Mouse (Mus musculus): ENCODE measurements at regions not wholly inside any gene's neighbourhood (a gene's known extent, or its start where the extent isn't known, plus 50 kb on each side); places are given as distances from the start of the nearest gene placed in this dataset.

DNA sequence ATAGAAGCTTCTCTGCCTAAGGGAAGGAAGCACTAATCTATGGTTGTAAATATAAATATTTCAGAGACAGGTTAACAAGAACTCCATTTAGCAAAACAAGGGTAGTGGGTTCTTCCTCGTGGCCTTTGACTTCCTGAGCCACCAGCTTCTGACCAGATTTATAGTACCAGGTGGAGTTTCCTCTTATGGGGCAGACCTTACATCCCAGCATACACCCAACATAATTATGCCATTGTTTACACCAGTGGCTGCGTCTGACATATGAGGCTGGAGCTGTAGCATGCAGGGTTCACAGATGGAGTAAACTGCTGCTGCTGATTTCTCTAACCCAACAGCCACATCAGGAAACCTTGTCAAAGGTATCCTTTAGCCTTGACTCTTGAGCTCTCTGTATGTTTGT, 75.5 kb downstream of the Trib2 start:
- no peak for TF ChIP-seq POLR2A (IDR thresholded peaks at IDR 0.05; ENCODE audit: borderline replicate concordance, extremely low read depth, insufficient read depth, insufficient read length)
- H3K4me3 ChIP-seq (replicated peaks; ENCODE audit: low read length), result no peak overlapping the region
- ATAC-seq (ENCODE audit: low FRiP score, low read depth) (no peak), DNase-seq (ENCODE audit: low spot score) (no peak)
- no peaks in the 10 kb centered on the region for H3K4me1 ChIP-seq (ENCODE audit: control insufficient read depth, insufficient read depth, low read length)
- H3K27me3 ChIP-seq (ENCODE audit: control insufficient read depth, insufficient read depth, low read length), result no peaks in the 10 kb centered on the region
- H3K36me3 ChIP-seq (ENCODE audit: control insufficient read depth, insufficient read depth, low read length), result no peaks in the 10 kb centered on the region
- 17% methylated on average over 2 of the region's 2 CpGs for WGBS
- H3K4me2 ChIP-seq (replicated peaks; ENCODE audit: low read depth, low read length, severe bottlenecking), result no peak overlapping the region
- no peak overlapping the region for H3K27ac ChIP-seq (replicated peaks; ENCODE audit: low read depth, low read length)
- H3K9me3 ChIP-seq (ENCODE audit: control insufficient read depth, low read length), result no peaks in the 10 kb centered on the region
- no peak overlapping the region for H3K9ac ChIP-seq (ENCODE audit: low read depth, low read length, severe bottlenecking)

DNA sequence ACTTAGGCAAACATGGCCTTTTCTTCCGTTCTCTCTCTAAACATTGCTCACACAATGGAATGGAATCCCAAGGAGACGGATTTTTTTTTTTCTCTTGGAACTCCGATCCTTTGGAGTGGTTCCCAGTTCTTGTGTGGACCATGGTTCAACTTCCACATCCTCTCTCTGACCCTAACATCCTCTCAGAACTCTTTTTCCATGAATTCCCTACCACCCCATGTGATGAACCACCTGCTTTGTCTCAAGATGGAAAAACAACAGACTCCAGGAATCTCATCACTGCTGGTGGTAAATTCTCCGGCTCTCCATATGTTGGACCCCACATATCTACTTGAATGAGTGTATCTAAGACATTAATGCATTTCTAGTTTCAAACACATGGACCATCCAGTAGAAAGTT, 77.7 kb downstream of the Trib2 start:
- no peak overlapping the region for H3K27ac ChIP-seq (replicated peaks; ENCODE audit: low read depth, low read length)
- H3K4me3 ChIP-seq (replicated peaks; ENCODE audit: low read length), result no peak overlapping the region
- no peaks in the 10 kb centered on the region for H3K4me1 ChIP-seq (ENCODE audit: control insufficient read depth, insufficient read depth, low read length)
- H3K9ac ChIP-seq (ENCODE audit: low read depth, low read length, severe bottlenecking), result no peak overlapping the region
- H3K36me3 ChIP-seq (ENCODE audit: control insufficient read depth, insufficient read depth, low read length), result no peaks in the 10 kb centered on the region
- no peak for ATAC-seq (ENCODE audit: low FRiP score, low read depth)
- no peak for TF ChIP-seq POLR2A (IDR thresholded peaks at IDR 0.05; ENCODE audit: borderline replicate concordance, extremely low read depth, insufficient read depth, insufficient read length)
- DNase-seq (ENCODE audit: low spot score), result peak; percentile 31
- H3K4me2 ChIP-seq (replicated peaks; ENCODE audit: low read depth, low read length, severe bottlenecking), result no peak overlapping the region
- WGBS, result 76% methylated on average over 4 of the region's 4 CpGs
- H3K27me3 ChIP-seq (ENCODE audit: control insufficient read depth, insufficient read depth, low read length), result no peaks in the 10 kb centered on the region
- H3K9me3 ChIP-seq (ENCODE audit: control insufficient read depth, low read length), result no peaks in the 10 kb centered on the region

DNA sequence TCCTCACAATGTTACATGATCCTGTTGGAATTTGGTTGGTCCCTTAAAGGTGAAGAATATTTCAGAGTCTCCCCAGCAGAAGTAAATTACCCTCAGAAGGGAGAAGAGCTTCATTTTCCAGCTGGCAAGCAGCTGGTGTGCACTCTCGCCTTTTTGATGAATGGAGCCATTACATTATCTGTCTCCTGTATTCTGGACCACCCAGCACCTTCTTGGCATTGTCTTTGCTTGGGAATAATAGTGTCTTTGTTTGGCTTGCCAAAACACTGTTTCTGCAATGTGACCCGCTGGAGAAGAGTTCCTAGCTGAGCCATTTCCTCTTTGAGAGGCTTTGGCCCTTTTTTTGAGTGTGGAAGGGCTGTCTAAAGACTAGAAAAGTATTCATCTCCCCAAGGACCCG, 85.5 kb downstream of the Trib2 start:
- no peak overlapping the region for H3K4me3 ChIP-seq (replicated peaks; ENCODE audit: low read length)
- H3K27me3 ChIP-seq (ENCODE audit: control insufficient read depth, insufficient read depth, low read length), result no peaks in the 10 kb centered on the region
- 63% methylated on average over 3 of the region's 3 CpGs for WGBS
- no peak overlapping the region for H3K9ac ChIP-seq (ENCODE audit: low read depth, low read length, severe bottlenecking)
- H3K4me1 ChIP-seq (ENCODE audit: control insufficient read depth, insufficient read depth, low read length), result no peaks in the 10 kb centered on the region
- DNase-seq (ENCODE audit: low spot score) (peak; percentile 70), ATAC-seq (ENCODE audit: low FRiP score, low read depth) (no peak)
- no peak for TF ChIP-seq POLR2A (IDR thresholded peaks at IDR 0.05; ENCODE audit: borderline replicate concordance, extremely low read depth, insufficient read depth, insufficient read length)
- H3K4me2 ChIP-seq (replicated peaks; ENCODE audit: low read depth, low read length, severe bottlenecking), result no peak overlapping the region
- no peaks in the 10 kb centered on the region for H3K36me3 ChIP-seq (ENCODE audit: control insufficient read depth, insufficient read depth, low read length)
- no peak overlapping the region for H3K27ac ChIP-seq (replicated peaks; ENCODE audit: low read depth, low read length)
- no peaks in the 10 kb centered on the region for H3K9me3 ChIP-seq (ENCODE audit: control insufficient read depth, low read length)

DNA sequence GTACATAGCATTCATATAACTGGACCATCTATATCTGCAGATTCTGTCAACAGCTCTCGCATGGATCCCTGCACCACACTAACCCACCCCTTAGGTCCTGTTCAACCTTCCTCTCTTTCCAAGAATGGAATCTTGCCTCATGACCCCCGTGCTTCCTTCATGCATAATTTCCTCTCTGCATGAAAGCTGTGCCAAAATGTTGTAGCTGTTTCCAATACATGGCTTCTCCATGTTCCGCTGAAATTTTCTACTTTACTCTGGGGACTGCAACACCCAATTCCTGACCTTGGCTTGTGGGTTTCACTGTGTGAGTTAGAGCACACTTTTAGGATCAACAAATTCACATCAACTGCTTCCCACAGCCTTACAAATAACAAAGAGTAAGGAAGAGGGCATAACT, 87.0 kb downstream of the Trib2 start:
- 62% methylated on average over 3 of the region's 3 CpGs for WGBS
- Histone ChIP-seq H3K9me3 (ENCODE audit: control insufficient read depth, low read length) (no peaks in the 10 kb centered on the region), H3K27ac (replicated peaks; ENCODE audit: low read depth, low read length) (no peak overlapping the region), H3K27me3 (ENCODE audit: control insufficient read depth, insufficient read depth, low read length) (no peaks in the 10 kb centered on the region), H3K4me3 (replicated peaks; ENCODE audit: low read length) (no peak overlapping the region), H3K9ac (ENCODE audit: low read depth, low read length, severe bottlenecking) (no peak overlapping the region), H3K4me2 (replicated peaks; ENCODE audit: low read depth, low read length, severe bottlenecking) (no peak overlapping the region), H3K4me1 (ENCODE audit: control insufficient read depth, insufficient read depth, low read length) (no peaks in the 10 kb centered on the region; the same call in 1 of the 2 replicates), H3K36me3 (ENCODE audit: control insufficient read depth, insufficient read depth, low read length) (no peaks in the 10 kb centered on the region)
- DNase-seq (ENCODE audit: low spot score) (no peak), ATAC-seq (ENCODE audit: low FRiP score, low read depth) (no peak)
- TF ChIP-seq POLR2A (IDR thresholded peaks at IDR 0.05; ENCODE audit: borderline replicate concordance, extremely low read depth, insufficient read depth, insufficient read length), result no peak

DNA sequence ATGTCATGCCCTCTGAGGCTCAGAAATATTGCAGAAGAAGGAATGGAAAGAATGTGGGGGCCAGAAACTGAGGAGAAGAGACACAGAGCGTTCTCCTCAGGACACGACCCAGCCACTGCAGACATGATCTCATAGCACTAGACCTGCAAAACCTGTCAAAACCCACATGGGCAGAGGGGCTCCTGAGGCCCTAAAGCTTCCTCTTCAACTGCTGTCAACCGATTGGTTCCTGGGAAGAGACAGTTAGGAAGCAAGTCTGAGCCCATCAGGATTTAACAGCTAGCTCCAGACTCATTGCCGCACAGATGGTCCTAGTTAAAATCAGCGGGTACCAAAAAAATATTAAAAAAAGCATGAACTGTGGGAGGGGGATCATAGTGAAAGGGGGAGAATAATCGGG, 93.2 kb downstream of the Trib2 start:
- ATAC-seq (ENCODE audit: low FRiP score, low read depth) (0 out of 2 replicates have a peak, but pooled peaks have one; percentile 30), DNase-seq (ENCODE audit: low spot score) (no peak)
- no peak overlapping the region for H3K4me3 ChIP-seq (replicated peaks; ENCODE audit: low read length)
- H3K36me3 ChIP-seq (ENCODE audit: control insufficient read depth, insufficient read depth, low read length), result no peaks in the 10 kb centered on the region
- peaks cover 4% of the 10 kb centered on the region for H3K4me1 ChIP-seq (ENCODE audit: control insufficient read depth, insufficient read depth, low read length)
- H3K4me2 ChIP-seq (replicated peaks; ENCODE audit: low read depth, low read length, severe bottlenecking), result no peak overlapping the region
- no peak overlapping the region for H3K9ac ChIP-seq (ENCODE audit: low read depth, low read length, severe bottlenecking)
- no peak overlapping the region for H3K27ac ChIP-seq (replicated peaks; ENCODE audit: low read depth, low read length)
- H3K9me3 ChIP-seq (ENCODE audit: control insufficient read depth, low read length), result no peaks in the 10 kb centered on the region
- no peaks in the 10 kb centered on the region for H3K27me3 ChIP-seq (ENCODE audit: control insufficient read depth, insufficient read depth, low read length)
- no peak for TF ChIP-seq POLR2A (IDR thresholded peaks at IDR 0.05; ENCODE audit: borderline replicate concordance, extremely low read depth, insufficient read depth, insufficient read length)
- 15% methylated on average over 6 of the region's 6 CpGs for WGBS

DNA sequence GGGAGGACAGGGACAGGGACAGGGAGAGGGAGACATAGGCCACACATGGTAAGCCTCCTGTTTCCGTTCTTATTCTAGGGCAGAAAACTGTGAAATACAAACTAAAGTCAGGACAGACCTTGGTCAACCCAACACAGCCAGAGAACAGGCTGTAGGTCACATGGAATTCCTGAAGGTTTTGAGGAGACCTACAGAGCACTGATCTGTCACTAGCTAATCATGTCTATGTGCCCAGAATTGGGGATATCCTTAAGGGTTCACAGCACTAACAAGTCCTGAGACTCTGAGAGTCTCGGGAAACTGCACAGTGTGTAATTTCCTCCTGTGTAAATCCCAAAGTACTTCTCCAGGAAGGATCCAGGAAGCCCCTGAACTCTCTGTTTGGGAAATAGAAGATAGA, 94.6 kb downstream of the Trib2 start:
- no peak overlapping the region for H3K9ac ChIP-seq (ENCODE audit: low read depth, low read length, severe bottlenecking)
- no peaks in the 10 kb centered on the region for H3K9me3 ChIP-seq (ENCODE audit: control insufficient read depth, low read length)
- H3K4me1 ChIP-seq (ENCODE audit: control insufficient read depth, insufficient read depth, low read length), result peaks cover 4% of the 10 kb centered on the region
- no peaks in the 10 kb centered on the region for H3K36me3 ChIP-seq (ENCODE audit: control insufficient read depth, insufficient read depth, low read length)
- no peak overlapping the region for H3K4me3 ChIP-seq (replicated peaks; ENCODE audit: low read length)
- H3K27ac ChIP-seq (replicated peaks; ENCODE audit: low read depth, low read length), result no peak overlapping the region
- TF ChIP-seq POLR2A (IDR thresholded peaks at IDR 0.05; ENCODE audit: borderline replicate concordance, extremely low read depth, insufficient read depth, insufficient read length), result no peak
- WGBS, result 77% methylated on average over 2 of the region's 2 CpGs
- ATAC-seq (ENCODE audit: low FRiP score, low read depth), result no peak
- no peak overlapping the region for H3K4me2 ChIP-seq (replicated peaks; ENCODE audit: low read depth, low read length, severe bottlenecking)
- DNase-seq (ENCODE audit: low spot score), result no peak
- H3K27me3 ChIP-seq (ENCODE audit: control insufficient read depth, insufficient read depth, low read length), result no peaks in the 10 kb centered on the region

Data from limb, embryonic 14.5 days (tissue).